Mouse (Mus musculus) cerebellum, adult 2 months (tissue): ENCODE measurements around the gene Srsf4.

Source experiments
- CTCF ChIP-seq: fragments of 200-500 bp; IDR thresholded peaks from 2 replicates; pipeline ENCODE4 v1.5.1; 2011; ENCODE audit warnings: low read depth, mild to moderate bottlenecking, control low read depth, low read length, moderate library complexity, borderline replicate concordance; ENCODE audit not compliant: insufficient read depth
- POLR2A ChIP-seq: fragments of 200-500 bp; IDR thresholded peaks from 2 replicates; pipeline ENCODE4 v1.6.1; 2011; ENCODE audit warnings: low read length, control low read depth, borderline replicate concordance; ENCODE audit not compliant: insufficient read depth

DNA sequence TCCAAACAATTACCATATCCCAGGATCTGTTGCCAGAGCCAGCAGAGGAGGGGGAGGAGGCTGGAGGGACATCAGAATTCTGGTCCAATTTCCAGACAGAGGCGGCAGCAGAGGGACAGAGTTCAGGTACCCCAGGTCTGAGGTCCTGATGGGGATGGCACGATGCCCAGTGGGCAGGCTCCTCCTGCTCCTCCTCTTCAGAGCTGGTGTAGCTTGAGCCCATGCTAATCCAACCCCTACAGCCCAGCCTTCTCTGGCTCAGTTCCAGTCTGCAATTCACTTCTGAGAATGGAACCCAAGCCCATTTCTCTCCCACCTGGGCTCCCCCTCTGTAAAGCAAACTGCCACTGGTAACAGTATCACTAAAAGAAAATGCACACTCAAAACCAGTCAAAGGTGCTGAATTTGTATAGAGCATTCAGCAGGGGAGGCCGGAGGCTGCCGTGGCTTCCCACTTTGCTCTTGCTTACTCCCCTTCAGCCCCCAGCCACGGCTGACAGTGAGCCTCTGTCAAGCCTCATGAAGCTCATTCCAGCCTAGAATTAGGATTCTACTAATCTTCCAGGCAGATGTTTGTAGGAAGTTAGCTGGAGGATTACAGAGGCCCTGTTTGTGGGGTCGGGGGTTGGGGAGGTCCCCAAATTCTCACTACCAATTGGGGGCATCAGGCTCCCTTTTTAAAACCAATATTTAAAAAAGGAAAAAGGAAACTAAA is 50.8 kb downstream of the Srsf4 start:
- TF ChIP-seq CTCF (no peak), POLR2A (no peak)
